Mouse (Mus musculus): Measurements from ENCODE around the gene Nmnat2. TPM values are rescaled to one million over a fixed set of nuclear protein-coding genes. Genes with fewer than 3 reads are reported as not detected.

Nmnat2 gene
- polyA plus RNA-seq, 1 experiment from 2014 or later: 1.3 TPM

DNA sequence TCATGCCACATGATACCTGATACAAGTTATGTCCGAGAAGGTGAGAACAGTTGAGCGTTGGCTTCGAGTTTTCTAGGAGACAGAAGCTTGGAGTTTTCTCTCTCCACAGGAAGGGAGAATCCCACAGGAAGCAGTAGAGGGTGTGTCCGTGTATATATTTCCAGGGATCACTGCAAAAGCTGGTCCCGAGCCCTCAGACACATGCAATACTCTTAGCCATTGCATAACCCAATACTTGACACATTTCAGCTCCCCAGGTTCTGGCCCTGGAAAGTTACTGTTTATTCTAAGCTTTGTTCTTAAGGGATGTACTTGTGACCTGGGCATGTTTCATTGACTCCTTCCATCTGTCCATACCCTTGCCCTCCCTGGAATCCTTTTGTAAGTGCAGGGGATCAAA lies 191.0 kb downstream of the Nmnat2 start:
- Histone ChIP-seq H3K4me1 (ENCODE audit: control insufficient read depth, insufficient read depth, low read length) (no peaks in the 10 kb centered on the region; the same call in 1 of the 2 replicates), H3K27me3 (replicated peaks; ENCODE audit: control insufficient read depth, insufficient read depth, low read length) (no peaks in the 10 kb centered on the region), H3K9ac (ENCODE audit: low read depth, low read length) (no peak overlapping the region), H3K4me3 (ENCODE audit: low read length) (no peak overlapping the region), H3K9me3 (ENCODE audit: control insufficient read depth, low read length) (no peaks in the 10 kb centered on the region), H3K4me2 (ENCODE audit: low read depth, low read length) (no peak overlapping the region), H3K27ac (ENCODE audit: low read length) (no peak overlapping the region), H3K36me3 (ENCODE audit: control insufficient read depth, insufficient read depth, low read length) (no peaks in the 10 kb centered on the region; the same call in 1 of the 2 replicates)
- ATAC-seq: no peak
- WGBS: 61% methylated on average over 5 of the region's 5 CpGs

GRCm38 (mm10) chr1:153152594-153152993 lies 197.8 kb downstream of the Nmnat2 start:
- Histone ChIP-seq H3K27ac (ENCODE audit: low read length) (no peak overlapping the region), H3K27me3 (replicated peaks; ENCODE audit: control insufficient read depth, insufficient read depth, low read length) (no peaks in the 10 kb centered on the region), H3K9me3 (ENCODE audit: control insufficient read depth, low read length) (no peaks in the 10 kb centered on the region), H3K36me3 (ENCODE audit: control insufficient read depth, insufficient read depth, low read length) (no peaks in the 10 kb centered on the region; the same call in 1 of the 2 replicates), H3K4me2 (ENCODE audit: low read depth, low read length) (no peak overlapping the region), H3K4me1 (ENCODE audit: control insufficient read depth, insufficient read depth, low read length) (0 out of 2 replicates have a peak, but pooled peaks cover 4% of the 10 kb centered on the region), H3K4me3 (ENCODE audit: low read length) (no peak overlapping the region), H3K9ac (ENCODE audit: low read depth, low read length) (no peak overlapping the region)
- WGBS: 80% methylated on average over 7 of the region's 7 CpGs
- peak; percentile 18; the same call in 1 of the 2 replicates for ATAC-seq

GRCm38 (mm10) chr1:153153619-153154137 lies 198.9 kb downstream of the Nmnat2 start:
- Histone ChIP-seq H3K27ac (ENCODE audit: low read length) (no peak overlapping the region), H3K27me3 (replicated peaks; ENCODE audit: control insufficient read depth, insufficient read depth, low read length) (no peaks in the 10 kb centered on the region), H3K4me2 (ENCODE audit: low read depth, low read length) (no peak overlapping the region), H3K9me3 (ENCODE audit: control insufficient read depth, low read length) (no peaks in the 10 kb centered on the region), H3K4me1 (ENCODE audit: control insufficient read depth, insufficient read depth, low read length) (0 out of 2 replicates have a peak, but pooled peaks cover 4% of the 10 kb centered on the region), H3K36me3 (ENCODE audit: control insufficient read depth, insufficient read depth, low read length) (no peaks in the 10 kb centered on the region; the same call in 1 of the 2 replicates), H3K9ac (ENCODE audit: low read depth, low read length) (no peak overlapping the region), H3K4me3 (ENCODE audit: low read length) (no peak overlapping the region)
- peak; percentile 62 for ATAC-seq
- WGBS: 57% methylated on average over 10 of the region's 10 CpGs

DNA sequence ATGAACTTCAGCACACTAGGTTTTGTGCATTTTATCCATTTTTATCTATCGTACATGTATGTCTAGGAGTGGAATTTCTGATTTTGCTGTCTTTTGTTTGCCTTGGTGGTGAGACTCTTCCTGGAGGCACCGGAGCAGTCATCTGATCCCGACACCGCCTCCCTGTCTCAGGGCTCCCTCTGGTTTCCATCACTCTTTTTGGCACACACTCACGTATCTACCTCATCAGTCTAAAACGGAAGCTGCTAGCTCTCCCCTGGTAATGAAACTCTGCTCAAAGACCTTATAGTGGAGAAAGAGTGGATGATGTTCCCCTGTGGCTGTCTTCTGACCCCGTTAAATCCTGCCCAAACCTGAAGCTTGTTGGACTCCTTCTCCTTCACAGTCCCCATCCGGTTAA lies 200.6 kb downstream of the Nmnat2 start:
- 62% methylated on average over 8 of the region's 8 CpGs for WGBS
- H3K4me3 ChIP-seq (ENCODE audit: low read length): no peak overlapping the region
- H3K36me3 ChIP-seq (ENCODE audit: control insufficient read depth, insufficient read depth, low read length): no peaks in the 10 kb centered on the region; the same call in 1 of the 2 replicates
- no peak overlapping the region for H3K9ac ChIP-seq (ENCODE audit: low read depth, low read length)
- H3K27me3 ChIP-seq (replicated peaks; ENCODE audit: control insufficient read depth, insufficient read depth, low read length): no peaks in the 10 kb centered on the region
- ATAC-seq: no peak
- no peak overlapping the region for H3K27ac ChIP-seq (ENCODE audit: low read length)
- no peak overlapping the region for H3K4me2 ChIP-seq (ENCODE audit: low read depth, low read length)
- H3K4me1 ChIP-seq (ENCODE audit: control insufficient read depth, insufficient read depth, low read length): 0 out of 2 replicates have a peak, but pooled peaks cover 4% of the 10 kb centered on the region
- H3K9me3 ChIP-seq (ENCODE audit: control insufficient read depth, low read length): no peaks in the 10 kb centered on the region

- Histone ChIP-seq H3K36me3 (ENCODE audit: control insufficient read depth, insufficient read depth, low read length) (no peaks in the 10 kb centered on the region), H3K9me3 (ENCODE audit: control insufficient read depth, low read length) (no peaks in the 10 kb centered on the region), H3K27me3 (replicated peaks; ENCODE audit: control insufficient read depth, insufficient read depth, low read length) (no peaks in the 10 kb centered on the region), H3K4me1 (ENCODE audit: control insufficient read depth, insufficient read depth, low read length) (0 out of 2 replicates have a peak, but pooled peaks cover 4% of the 10 kb centered on the region), H3K9ac (ENCODE audit: low read depth, low read length) (no peak overlapping the region), H3K27ac (ENCODE audit: low read length) (no peak overlapping the region), H3K4me3 (ENCODE audit: low read length) (no peak overlapping the region), H3K4me2 (ENCODE audit: low read depth, low read length) (no peak overlapping the region)
- 84% methylated on average over 5 of the region's 5 CpGs for WGBS
- ATAC-seq: no peak
Observed at GRCm38 (mm10) chr1:153157021-153157623, 202.3 kb downstream of the Nmnat2 start.

DNA sequence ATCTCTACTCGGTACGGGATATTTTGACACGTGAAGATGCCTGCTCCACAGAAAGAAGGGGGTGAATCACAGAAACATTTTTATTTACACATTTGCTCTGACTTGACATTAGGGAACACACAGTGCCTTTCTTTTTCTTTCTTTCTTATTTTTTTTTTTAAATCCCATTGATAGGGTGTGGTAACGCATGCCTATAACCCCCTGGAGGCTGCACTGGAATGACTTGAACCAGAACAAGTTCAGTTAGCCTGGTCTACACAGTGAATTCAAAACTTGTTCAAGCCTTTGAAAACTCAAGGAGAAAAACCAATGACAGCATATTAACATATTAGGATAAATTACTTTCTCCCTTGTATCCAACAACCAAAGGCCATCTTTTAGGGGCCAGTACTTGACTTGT lies 204.3 kb downstream of the Nmnat2 start:
- ATAC-seq: no peak
- H3K27ac ChIP-seq (ENCODE audit: low read length): no peak overlapping the region
- H3K9ac ChIP-seq (ENCODE audit: low read depth, low read length): no peak overlapping the region
- H3K4me3 ChIP-seq (ENCODE audit: low read length): no peak overlapping the region
- no peaks in the 10 kb centered on the region for H3K27me3 ChIP-seq (replicated peaks; ENCODE audit: control insufficient read depth, insufficient read depth, low read length)
- H3K9me3 ChIP-seq (ENCODE audit: control insufficient read depth, low read length): no peaks in the 10 kb centered on the region
- H3K4me1 ChIP-seq (ENCODE audit: control insufficient read depth, insufficient read depth, low read length): 0 out of 2 replicates have a peak, but pooled peaks cover 4% of the 10 kb centered on the region
- H3K36me3 ChIP-seq (ENCODE audit: control insufficient read depth, insufficient read depth, low read length): no peaks in the 10 kb centered on the region
- 88% methylated on average over 4 of the region's 4 CpGs for WGBS
- H3K4me2 ChIP-seq (ENCODE audit: low read depth, low read length): no peak overlapping the region

DNA sequence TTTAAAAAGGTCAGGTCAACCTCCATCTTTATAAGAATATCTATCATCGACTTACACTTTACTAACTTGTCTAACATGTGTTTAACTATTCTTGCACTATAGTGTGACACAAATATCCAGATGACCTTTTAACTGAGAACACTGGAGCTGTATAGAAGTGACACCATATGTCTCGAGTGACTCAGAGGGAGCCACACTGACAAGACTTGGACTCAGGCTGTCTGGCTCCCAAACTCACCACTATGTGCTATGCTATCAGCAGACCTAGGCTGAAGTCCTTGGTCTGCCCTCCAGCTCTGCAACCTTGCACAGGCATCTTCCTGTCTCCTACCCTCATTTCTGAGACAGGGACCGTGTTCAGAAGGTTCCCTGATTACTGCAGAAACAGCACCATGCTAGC lies 209.0 kb downstream of the Nmnat2 start:
- no peaks in the 10 kb centered on the region for H3K27me3 ChIP-seq (replicated peaks; ENCODE audit: control insufficient read depth, insufficient read depth, low read length)
- 76% methylated on average over 3 of the region's 3 CpGs for WGBS
- H3K4me2 ChIP-seq (ENCODE audit: low read depth, low read length): no peak overlapping the region
- H3K27ac ChIP-seq (ENCODE audit: low read length): no peak overlapping the region
- no peak overlapping the region for H3K4me3 ChIP-seq (ENCODE audit: low read length)
- ATAC-seq: no peak
- H3K9ac ChIP-seq (ENCODE audit: low read depth, low read length): no peak overlapping the region
- H3K9me3 ChIP-seq (ENCODE audit: control insufficient read depth, low read length): no peaks in the 10 kb centered on the region
- H3K4me1 ChIP-seq (ENCODE audit: control insufficient read depth, insufficient read depth, low read length): no peaks in the 10 kb centered on the region
- no peaks in the 10 kb centered on the region for H3K36me3 ChIP-seq (ENCODE audit: control insufficient read depth, insufficient read depth, low read length)

DNA sequence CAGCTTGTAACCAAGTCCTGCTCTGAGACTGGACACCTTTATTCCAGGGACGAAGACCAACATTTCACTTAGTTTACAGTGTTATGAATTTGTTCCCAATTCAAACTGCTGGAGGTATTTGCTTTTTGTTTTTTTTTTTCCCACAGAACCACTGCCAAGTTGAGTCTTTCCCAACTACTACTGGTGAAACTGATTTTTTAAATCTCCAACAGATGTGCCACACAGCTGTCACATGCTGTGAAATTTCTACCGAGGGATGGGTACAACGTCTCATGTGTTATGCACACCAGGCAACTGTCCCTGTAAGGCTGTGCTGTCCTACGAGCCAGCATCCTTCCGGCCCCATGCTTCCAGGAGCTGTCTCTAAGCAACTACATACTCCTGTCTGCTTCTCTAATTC lies 213.5 kb downstream of the Nmnat2 start:
- 85% methylated on average over 5 of the region's 5 CpGs for WGBS
- Histone ChIP-seq H3K27ac (ENCODE audit: low read length) (no peak overlapping the region), H3K36me3 (ENCODE audit: control insufficient read depth, insufficient read depth, low read length) (no peaks in the 10 kb centered on the region), H3K4me2 (ENCODE audit: low read depth, low read length) (no peak overlapping the region), H3K4me3 (ENCODE audit: low read length) (no peak overlapping the region), H3K27me3 (replicated peaks; ENCODE audit: control insufficient read depth, insufficient read depth, low read length) (no peaks in the 10 kb centered on the region), H3K9ac (ENCODE audit: low read depth, low read length) (no peak overlapping the region), H3K9me3 (ENCODE audit: control insufficient read depth, low read length) (no peaks in the 10 kb centered on the region), H3K4me1 (ENCODE audit: control insufficient read depth, insufficient read depth, low read length) (peaks cover 15% of the 10 kb centered on the region)
- ATAC-seq: no peak

Data from intestine, embryonic 16.5 days (tissue).